Mouse (Mus musculus) embryo, embryonic 11 days (tissue): ENCODE results near the gene Thra.

Source experiments
- DNase-seq: peaks from one replicate; pipeline ENCODE4 v3.0.0-alpha.2; 2015

Gene Thra

GRCm38 (mm10) chr11:98746855-98747693 is 6.6 kb downstream of the Thra start:
- DNase-seq: peak; percentile 91

GRCm38 (mm10) chr11:98747804-98748505 is 7.5 kb downstream of the Thra start:
- DNase-seq: peak; percentile 22

GRCm38 (mm10) chr11:98748506-98749416 is 8.3 kb downstream of the Thra start:
- peak; percentile 54 for DNase-seq

GRCm38 (mm10) chr11:98749716-98750115 is 9.3 kb downstream of the Thra start:
- DNase-seq: peak; percentile 9

DNA sequence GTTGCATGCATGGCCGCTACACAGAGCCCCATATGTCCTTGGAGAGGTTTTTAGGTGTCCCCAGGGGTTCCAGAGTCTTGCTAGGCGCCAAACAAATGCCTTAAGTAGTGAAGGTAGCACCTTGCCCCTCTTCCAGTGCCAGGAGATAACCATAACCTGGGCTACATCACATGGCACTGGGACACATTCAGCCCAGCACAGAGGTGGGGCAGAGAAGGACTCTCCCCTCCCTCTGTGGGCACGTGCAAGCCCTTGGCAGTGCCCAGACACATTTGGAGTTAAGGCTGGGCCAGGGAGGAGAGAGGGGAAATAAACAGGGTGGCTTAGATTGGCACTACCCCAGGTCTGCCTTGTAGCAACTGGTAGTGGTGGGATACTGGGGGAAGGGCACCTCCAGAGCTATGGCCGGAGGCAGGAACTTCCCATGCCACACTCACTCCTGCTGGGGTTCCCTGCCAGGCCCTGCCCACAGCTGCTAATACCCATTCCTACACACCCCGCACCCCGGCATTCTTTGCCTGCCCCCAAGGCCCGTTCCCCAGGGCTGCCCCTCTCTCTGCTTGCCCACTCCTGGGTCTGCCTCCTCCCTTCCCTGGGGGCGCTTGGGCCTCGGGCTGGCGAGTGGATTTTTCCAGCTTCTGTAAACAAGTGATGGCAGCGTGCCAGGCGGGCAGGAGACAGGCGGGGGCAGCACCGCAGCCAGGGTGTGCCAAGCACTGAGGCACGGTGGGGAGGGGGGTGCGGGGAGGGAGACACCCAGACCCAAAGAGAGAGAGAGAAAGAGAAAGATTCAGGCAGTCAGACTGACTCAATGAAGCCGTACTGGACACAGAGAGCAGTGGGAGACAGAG is 10.1 kb downstream of the Thra start:
- DNase-seq: no peak

DNA sequence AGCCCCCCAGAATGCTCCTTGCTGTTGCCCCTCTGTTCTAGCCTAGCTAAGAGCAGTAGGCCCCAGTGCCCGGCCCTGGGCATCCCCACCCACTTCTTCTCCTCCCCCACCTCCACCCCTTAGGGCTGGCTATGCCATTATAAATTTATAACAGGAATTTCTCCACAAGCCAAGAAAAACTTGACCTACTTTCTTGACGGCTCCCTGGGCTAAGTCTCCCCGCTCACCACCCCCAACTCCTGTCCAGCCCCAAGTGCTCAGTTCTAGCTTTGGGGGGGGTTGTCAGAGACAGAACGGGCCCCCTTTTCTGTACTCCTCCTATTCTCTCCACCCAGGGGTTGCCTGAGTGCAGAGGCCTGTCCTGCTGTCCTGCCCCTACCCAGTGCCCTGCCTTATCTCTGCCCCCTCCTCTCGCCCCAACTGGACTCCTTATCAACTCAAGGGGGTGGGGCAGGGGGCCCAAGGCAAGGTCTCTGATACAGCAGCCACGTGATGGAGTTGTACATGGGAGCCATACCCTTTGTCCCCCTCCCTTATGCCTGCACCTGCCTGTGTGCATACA is 10.9 kb downstream of the Thra start:
- no peak for DNase-seq

GRCm38 (mm10) chr11:98752562-98753140 is 12.2 kb downstream of the Thra start:
- DNase-seq: no peak

GRCm38 (mm10) chr11:98753264-98753663 is 12.8 kb downstream of the Thra start:
- no peak for DNase-seq

DNA sequence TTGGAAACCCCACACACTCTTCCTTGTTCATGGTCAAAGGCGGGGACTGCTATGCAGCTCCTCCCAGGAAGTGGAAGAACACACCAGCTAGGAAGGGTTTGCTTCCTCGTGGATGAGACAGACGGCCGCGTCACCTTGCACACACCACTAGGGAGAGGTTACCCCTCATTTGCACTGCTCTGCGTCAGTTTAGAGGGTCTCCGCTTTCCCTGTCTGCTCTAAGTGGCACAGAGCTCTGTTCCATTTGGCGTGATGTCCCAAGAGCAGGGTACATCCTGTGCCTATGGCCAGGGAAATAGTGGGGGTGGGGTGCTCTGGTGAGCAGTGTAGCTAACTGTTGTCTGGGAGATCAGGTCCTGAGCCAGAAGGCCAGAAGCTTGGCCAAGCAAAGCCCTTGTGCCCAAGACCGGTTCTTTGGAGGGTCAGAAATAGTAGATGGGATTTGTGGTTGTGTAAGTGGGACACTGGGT is 13.7 kb downstream of the Thra start:
- no peak for DNase-seq

DNA sequence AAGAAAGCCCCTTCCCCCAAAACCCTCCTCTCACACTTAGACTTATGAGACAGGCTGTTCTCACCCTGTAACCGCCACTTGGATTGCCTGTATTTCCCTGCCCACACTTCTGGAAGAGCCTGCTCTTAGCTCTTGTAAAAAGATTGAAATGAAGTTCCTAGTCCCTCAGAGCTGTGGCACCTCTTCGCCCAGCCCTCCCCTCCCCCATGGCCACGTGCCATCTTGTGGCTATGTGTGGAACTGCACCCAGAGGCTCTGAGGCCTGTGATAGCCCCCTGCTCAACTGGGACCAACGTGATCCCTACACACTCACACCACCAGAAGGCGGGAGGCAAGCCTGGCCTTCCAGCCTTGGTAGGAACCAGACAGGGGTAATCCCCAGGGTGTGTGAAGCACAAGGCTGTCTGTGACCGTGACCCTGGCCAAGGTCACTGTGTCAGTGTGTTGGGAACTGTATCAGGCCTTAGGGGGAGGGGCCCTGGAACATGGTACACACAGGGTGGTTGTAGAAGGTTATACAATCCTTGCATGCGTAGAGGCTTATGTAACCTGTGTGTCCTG is 14.3 kb downstream of the Thra start:
- DNase-seq: peak; percentile 82

DNA sequence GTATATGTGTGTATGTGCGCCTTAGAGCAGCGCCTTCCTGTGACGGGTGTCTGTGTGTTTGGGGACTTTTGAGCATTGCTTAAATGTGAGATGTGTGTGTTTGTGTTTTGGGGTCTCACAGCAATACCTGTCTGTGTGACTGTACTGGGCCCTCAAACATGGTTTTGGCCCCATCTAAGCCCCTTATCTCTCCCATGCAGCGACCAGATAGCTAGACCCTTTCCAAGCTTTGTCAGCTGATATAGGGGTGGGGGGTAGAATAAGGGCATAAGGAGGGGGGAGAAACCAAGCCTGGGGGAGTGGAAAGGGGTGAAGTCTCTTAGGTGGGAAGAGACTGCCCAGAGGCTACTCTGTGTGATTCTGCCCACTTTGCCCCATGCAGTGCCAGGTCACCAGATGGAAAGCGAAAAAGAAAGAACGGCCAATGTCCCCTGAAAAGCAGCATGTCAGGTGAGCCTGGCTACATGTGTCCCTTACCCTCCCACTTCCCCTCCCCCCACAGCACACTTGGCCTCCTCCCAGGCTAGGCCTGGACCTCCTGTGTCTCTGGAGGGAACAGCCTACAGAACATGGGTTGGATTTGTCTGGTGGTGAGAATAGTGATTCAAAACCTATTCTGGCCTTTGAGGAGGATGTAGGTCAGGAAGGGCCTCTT is 15.4 kb downstream of the Thra start:
- DNase-seq: no peak

GRCm38 (mm10) chr11:98756711-98757110 is 16.3 kb downstream of the Thra start:
- DNase-seq: no peak

DNA sequence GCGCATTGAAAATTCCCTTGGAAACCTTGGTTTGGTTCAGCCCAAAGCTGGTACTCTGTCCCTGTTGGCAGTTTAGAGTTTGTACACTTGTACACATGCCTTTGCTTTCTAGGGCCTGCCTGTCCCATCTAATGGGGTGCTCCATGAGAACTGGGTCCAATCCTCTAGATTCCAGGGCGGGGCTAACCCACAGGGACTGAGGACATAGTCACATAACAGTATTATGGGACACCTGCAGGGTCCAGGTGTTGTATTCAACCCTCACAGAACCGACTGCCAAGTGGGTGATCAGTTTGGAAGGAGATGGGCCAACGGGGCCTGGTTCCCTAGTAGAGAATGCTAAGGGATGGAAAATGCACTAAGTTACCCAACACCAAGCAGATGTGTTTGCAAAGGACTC is 21.5 kb downstream of the Thra start:
- DNase-seq: no peak

- DNase-seq: no peak
Observed at GRCm38 (mm10) chr11:98762756-98763501, 22.5 kb downstream of the Thra start.

- DNase-seq: no peak
Observed at GRCm38 (mm10) chr11:98763502-98763861, 23.0 kb downstream of the Thra start.

GRCm38 (mm10) chr11:98764091-98764490 is 23.7 kb downstream of the Thra start:
- DNase-seq: no peak

DNA sequence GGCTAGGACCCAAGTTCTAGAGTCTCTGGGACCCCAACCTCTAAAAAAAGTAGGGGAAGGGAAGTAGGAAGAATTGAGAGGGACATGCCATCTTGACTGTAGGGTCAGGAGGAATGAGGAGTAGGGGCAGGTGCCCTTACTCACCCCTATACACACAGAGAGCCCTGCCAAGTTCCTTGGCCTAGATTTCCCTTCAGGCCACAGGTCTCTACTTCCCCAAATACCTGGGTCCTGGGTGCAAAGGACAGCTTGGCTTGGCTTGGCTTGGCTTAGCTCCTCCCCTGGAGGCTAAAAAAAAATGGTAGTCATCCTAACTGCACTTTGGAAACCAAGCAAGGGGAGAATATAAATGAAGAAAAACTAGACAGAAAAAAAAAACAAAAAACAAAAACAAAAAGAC is 24.3 kb downstream of the Thra start:
- no peak for DNase-seq

DNA sequence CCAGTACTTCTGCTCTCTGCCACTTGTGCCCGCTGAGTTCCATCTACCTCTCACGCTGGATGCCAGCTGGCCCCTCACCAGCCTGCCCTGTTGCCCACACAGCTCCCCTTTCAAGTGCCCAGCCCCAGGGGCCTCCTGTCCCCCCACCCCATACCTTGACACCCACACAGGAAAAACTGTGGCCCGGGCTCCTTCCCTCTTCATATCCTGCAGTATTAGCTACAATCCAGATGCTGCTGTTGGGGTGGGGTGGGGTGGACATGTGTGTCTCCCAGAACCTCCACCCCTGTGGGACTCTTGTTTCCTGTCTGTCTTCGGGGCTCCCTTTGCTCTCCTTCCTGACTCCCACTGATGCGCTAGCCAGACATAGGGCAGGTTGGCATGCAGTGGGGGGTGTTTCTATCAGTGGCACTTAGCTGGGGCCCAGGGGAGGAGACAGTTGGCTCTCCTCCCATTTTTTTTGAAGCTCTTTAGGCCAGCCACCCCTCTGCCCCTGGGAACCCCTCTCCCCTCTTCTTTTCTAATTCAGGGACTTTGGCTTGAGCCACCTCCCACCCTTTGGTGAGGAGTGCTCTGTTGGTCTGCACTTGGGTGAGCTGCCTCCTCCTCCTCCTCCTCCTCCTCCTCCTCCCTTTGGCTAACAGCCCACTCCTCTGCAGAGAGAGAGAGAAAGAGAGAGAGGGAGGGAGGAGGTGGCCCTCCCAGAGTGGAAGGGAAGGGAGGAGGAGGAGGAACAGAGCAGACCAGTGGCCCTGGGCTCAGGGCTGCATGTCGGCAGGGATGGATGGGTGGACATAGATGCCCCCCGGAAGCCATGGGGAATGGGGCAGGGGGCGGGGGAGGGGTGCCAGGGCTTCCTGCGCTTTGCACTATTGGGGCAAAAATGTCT is 25.2 kb downstream of the Thra start:
- DNase-seq: no peak

GRCm38 (mm10) chr11:98766346-98766745 is 25.9 kb downstream of the Thra start:
- no peak for DNase-seq
